Mouse (Mus musculus) frontal cortex, postnatal 36 days (tissue): ENCODE data around the gene Pard3.

Source experiments
- DNase-seq, 2 experiments: peaks; one replicate each; pipeline ENCODE4 v3.0.0; 2022; ENCODE audit warnings: low spot score in 2 of 2

The Pard3 gene

DNA sequence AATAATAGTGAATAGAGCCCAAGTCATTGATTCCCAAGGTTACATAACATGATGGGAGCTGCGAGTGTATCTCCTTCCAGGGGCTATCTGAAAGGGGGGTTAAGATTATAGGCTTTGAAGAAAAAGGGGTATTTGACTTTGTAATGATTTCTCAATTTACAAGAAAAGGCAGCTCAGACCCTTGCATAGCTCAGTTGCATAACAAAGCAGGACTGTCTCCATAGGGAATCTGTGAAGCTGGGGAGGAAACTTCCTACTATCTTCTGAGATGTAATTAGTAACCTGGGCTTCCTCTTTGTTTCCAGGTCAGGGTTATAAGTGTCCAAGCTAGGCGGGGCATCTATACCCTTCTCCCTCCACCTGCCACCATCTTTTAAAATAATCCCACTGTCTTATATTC is 279.4 kb downstream of the Pard3 start:
- DNase-seq = no peak

DNA sequence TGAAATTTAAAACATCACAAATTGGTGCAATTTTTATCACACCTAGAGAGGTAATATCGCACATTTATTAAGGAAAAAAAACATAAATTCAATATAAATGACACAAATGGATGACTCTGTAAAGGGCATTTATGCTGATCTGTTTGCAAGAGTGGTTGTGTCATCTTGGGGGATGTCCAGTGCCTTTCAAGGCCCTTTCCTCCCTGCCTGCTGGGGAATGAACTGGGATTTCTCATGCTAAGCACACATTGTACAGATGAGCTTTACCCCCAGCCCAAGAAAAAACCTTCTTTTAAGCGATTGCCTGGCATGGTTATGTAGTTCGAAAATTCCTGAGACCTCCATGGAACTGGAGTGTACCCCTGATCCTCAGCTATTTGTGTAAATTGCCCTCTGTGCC is 280.7 kb downstream of the Pard3 start:
- no peak for DNase-seq

- no peak for DNase-seq
These were observed 282.3 kb downstream of the Pard3 start for GRCm38 (mm10) chr8:127345912-127346423.

DNA sequence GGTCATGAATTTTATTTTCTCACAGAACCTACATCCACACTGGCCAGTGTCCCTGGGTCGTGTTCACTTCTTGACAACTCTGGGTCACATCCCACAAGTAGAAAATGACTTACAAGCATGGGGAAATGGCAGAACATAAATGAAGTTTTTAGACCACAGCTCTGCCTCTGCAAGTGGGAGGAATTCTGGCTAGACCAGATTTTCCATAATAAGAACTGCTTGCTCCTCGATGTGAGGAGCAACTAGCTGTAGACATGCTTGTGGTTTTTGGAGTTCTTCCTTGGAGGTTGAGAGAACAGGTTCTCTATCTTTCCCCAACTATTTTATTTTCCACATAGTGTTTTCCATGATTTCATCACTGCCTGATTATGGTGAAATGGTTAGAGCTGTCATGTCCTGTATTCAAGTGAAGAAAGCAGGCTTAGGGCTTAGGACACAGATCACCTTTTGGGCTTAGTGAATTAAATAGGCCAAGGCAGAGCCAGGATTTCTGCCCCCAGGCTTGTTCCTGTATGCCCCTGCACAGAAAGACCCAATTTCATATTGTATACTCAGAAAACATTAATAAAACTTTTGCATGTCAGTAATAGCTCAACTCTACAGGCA is 284.3 kb downstream of the Pard3 start:
- peak in 1 of 2 experiments; percentile 19 for DNase-seq

DNA sequence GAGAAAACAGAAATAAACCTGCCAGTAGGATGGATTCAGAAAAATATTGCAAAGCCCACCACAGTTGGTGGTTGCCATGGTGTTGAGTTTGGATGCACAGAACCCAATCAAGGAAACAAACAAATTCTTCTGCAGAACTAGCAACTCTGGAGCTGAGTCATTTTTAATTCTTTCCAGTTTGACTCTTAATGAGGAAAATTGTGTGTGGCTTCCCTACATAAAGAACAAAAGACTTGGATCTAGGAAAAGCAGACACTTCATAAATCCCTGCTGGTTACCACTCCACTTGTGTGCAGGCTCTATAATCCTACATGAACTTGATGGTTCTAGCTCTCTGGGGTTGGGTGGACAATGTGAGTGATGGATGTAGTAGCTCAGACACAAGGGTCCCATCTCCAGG is 298.1 kb downstream of the Pard3 start:
- no peak for DNase-seq

GRCm38 (mm10) chr8:127368347-127368746 is 304.7 kb downstream of the Pard3 start:
- DNase-seq = no peak

GRCm38 (mm10) chr8:127371326-127371949 is 307.7 kb downstream of the Pard3 start:
- no peak for DNase-seq

GRCm38 (mm10) chr8:127377775-127378174 is 314.1 kb downstream of the Pard3 start:
- no peak for DNase-seq

- peak in 1 of 2 experiments; percentile 18 for DNase-seq
These were observed 315.5 kb downstream of the Pard3 start for GRCm38 (mm10) chr8:127378994-127379858.

- DNase-seq = no peak
These were observed 317.6 kb downstream of the Pard3 start for GRCm38 (mm10) chr8:127381259-127381658.

- no peak for DNase-seq
These were observed 329.0 kb downstream of the Pard3 start for GRCm38 (mm10) chr8:127392700-127393099.

DNA sequence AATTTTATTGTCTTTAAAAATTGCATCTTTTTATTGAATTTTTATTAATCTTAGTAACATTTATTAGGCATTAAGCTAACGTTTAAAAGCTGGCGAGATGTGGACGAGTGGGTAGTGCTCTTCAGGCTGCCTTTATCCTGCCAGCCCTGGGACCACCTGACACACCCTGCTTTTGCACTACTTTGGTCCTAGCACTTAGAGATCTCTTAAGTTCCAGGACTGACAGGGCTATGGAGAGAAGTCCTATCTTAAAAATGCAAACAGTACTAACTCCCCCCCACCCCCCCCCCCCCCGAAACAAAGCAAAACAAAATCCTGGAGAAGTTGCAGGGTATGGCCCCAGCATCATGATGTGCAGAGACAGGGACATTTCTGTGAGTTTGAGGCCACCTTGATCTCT is 331.8 kb downstream of the Pard3 start:
- no peak for DNase-seq

GRCm38 (mm10) chr8:127405815-127406214 is 342.1 kb downstream of the Pard3 start:
- no peak for DNase-seq

DNA sequence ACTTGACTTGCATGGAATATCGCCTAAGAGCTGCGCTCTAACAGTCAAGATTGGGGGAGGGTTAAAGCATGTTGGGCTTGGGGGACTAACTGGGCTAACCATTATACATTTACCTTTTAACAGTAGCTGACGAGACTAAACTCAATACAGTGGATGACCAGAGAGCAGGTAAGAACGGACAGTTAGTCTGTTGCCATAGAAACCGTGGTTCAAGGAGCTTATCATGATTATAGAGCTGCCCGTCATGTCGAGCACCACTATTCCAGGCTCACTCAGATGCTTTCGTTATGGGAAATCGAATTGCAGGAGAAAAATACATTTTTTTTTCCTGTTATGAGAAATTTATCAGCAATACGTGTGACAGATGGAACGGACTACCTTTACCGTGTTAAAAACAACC is 346.9 kb downstream of the Pard3 start:
- DNase-seq = no peak

GRCm38 (mm10) chr8:127411190-127411848 is 347.6 kb downstream of the Pard3 start:
- no peak for DNase-seq

- DNase-seq = no peak
These were observed 359.3 kb downstream of the Pard3 start for GRCm38 (mm10) chr8:127423021-127423420.

GRCm38 (mm10) chr8:127424211-127424916 is 360.7 kb downstream of the Pard3 start:
- DNase-seq = no peak

- DNase-seq = peak in 1 of 2 experiments; percentile 49
These were observed 363.2 kb downstream of the Pard3 start for GRCm38 (mm10) chr8:127426857-127427256.

DNA sequence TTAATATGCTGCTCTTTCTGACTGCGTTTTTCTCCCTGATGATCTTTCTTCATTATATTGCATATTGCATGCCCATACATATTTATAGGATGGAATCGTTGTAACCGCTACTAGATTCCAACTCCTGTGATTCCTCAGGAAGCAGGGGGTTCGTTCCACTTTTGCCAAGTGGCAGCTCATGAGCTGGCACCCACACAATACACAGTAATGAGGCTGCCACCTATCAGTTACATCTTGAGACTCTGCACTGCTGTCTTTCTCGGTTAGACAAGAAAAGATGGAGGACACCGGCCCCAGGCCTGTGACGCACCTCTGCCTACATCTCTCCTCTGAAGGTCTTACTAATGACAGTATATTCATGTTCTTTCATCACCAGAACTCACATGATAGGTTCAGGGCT is 364.3 kb downstream of the Pard3 start:
- no peak for DNase-seq

GRCm38 (mm10) chr8:127431236-127431635 is 367.5 kb downstream of the Pard3 start:
- no peak for DNase-seq

DNA sequence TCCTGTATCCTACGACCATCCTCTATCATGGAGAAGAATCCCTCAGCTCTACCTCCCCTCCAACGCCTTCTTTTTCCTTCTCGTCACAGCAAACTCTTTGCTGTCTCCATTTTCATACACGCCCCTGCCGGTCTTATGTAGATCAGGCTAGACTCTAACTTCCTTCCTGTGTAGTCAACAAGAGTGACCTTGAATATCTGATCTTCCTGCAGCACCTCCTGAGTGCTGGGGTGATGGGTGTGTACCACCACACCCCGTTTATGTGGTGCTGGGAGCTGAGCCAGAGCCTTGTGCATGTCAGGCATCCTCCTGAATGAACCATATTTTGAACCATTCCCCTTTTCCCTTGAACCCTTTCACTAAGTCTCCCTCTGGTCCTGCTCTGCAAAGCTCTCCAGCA is 372.3 kb downstream of the Pard3 start:
- no peak for DNase-seq
